Mouse (Mus musculus) neural tube, embryonic 15.5 days (tissue): ENCODE data around the gene Pmp22. TPM values are rescaled to one million over a fixed set of nuclear protein-coding genes. Genes with fewer than 3 reads are reported as not detected.

Source experiments
- polyA plus RNA-seq: library from polyadenylated mRNA; unstranded; fragments of >200 nt; fragmentation: Nextera tagmentation; extraction: Ambion mirVana; gene quantifications from 2 replicates; pipeline ENCODE4 v1.2.1, GENCODE M21; 2015

Pmp22 gene
- polyA plus RNA-seq, 1 experiment from 2014 or later = 43.7 TPM

Other genes starting within 250 kb of the Pmp22 start
- 54.0 and 55.4 TPM in 2 replicates for gene Tvp23b, start 249.5 kb upstream of the Pmp22 start, polyA plus RNA-seq
- gene Cdrt4, start 177.8 kb upstream of the Pmp22 start, polyA plus RNA-seq = not detected in 2 replicates
- gene Tekt3, start 67.3 kb upstream of the Pmp22 start, polyA plus RNA-seq = not detected in 2 replicates